Mouse (Mus musculus) cerebellum, adult 9-11 months (tissue): ENCODE measurements around the gene B3gat3.
"Not testable (repeated sequence)": the region's sequence is repeated elsewhere in the genome, so short reads cannot be mapped to it uniquely, and the experiment has no call there.

ENCODE experiments used
- DNase-seq: peaks from one replicate; pipeline ENCODE4 v3.0.0; 2022

Gene B3gat3

DNA sequence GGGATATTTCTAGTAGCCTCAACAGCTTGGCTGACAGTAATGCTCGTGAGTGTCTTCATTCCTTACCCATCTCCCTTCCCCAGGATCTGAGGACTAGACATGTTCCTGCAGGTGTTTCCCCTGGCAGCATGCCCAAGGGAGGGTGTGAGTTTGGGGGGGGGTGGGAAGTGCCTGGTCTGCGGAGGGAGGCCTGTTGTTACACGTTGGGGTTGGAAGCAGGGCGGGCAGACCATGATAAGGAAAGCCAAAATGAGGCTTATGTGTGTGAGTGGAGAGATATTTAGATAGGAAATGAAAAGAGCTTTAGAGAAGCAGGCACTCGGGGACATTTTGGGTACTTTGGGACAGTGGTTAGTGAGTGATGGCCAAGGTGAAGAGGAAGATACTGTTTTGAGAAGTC lies 23.9 kb downstream of the B3gat3 start:
- DNase-seq, result no peak

DNA sequence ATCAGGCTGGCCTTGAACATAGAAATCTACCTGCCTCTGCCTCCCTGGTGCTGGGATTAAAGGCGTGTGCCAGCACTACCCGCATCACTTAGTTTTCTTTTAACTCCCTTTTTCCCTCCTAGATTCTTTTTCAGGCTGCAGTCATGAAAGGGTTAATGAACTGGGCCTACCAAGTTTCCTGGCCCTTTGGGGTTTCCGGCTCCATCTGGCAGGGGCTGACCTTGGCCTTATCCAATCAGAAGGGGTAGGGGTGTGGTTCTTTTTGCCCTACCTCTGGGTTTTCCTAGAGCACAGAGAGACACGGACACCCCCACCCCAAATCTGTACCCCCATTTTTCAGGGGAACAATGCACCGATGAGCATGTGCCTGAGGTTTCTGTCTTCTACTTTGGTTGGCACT lies 24.6 kb downstream of the B3gat3 start:
- no peak for DNase-seq

DNA sequence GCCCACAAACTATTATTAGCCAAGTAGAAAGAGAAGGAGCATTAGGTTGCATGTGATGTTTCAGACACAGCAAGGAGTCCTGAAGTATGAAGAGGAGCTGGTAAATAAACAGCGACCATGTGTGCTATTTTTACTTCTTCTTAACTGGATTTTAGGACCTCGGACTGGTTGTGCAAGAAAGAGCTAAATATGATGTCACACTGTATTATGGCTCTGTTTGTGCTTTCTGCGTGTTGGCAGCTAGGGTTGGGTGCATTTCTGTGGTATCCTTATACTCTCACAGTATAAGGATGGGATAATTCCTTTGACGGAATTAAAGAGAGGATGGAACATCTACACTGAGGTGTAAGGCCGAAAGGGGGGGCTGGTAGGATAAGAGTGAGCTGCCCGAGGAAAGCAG lies 25.1 kb downstream of the B3gat3 start:
- no peak for DNase-seq

DNA sequence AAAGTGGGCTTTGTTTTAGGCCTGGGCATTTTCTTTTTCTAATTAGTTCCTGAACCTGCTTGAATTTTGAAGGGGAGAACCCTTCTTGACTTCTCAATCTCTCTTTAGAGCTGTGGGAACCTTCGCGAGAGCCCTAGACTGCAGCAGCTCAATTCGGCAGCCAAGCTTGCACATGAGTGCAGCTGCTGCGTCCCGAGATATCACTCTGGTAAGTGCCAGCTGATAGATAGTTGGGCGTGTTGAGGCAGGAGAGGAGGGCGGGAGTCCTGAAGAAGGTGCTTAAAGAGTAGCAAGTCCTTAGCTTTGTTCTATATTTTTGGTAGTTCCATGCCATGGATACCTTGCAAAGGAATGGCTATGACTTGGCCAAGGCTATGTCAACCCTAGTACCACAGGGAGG lies 26.8 kb downstream of the B3gat3 start:
- no peak for DNase-seq

DNA sequence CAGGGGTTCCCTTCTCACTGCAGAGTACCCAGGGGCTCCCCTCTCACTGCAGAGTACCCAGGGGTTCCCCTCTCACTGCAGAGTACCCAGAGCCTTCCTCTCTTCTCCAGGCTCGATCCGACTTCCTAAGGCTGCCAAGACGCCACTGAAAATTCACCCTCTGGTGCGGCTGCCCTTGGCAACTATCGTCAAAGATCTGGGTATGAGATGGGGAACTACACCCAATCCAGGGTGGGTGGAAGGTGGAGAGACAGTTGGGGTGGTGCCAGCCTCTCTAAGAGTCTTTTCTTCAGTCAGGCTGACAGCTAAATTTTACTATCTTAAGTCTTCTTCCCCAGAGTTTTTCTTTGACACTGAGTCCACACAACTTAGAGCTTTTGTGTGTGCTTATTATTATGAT lies 30.0 kb downstream of the B3gat3 start:
- peak; percentile 23 for DNase-seq

DNA sequence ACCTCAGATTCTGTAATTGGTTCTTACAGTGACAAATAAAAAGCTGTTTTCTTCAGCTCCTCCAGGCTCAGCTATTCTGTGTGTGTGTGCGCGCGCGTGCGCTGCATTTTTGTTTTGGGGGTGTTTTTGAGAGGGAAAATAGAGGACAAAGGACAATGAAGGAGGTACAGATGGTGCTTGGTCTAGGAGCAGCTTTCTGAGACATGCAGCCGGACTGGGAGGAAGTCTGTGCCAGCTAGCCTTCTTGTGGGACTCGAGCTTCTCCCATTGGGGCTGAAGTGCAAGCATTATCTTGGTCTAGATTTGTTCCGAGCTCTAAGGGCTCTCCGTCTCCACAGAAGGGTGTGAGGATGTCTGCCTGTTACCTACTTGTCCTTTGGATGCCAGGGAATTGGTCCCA lies 32.1 kb downstream of the B3gat3 start:
- no peak for DNase-seq

DNA sequence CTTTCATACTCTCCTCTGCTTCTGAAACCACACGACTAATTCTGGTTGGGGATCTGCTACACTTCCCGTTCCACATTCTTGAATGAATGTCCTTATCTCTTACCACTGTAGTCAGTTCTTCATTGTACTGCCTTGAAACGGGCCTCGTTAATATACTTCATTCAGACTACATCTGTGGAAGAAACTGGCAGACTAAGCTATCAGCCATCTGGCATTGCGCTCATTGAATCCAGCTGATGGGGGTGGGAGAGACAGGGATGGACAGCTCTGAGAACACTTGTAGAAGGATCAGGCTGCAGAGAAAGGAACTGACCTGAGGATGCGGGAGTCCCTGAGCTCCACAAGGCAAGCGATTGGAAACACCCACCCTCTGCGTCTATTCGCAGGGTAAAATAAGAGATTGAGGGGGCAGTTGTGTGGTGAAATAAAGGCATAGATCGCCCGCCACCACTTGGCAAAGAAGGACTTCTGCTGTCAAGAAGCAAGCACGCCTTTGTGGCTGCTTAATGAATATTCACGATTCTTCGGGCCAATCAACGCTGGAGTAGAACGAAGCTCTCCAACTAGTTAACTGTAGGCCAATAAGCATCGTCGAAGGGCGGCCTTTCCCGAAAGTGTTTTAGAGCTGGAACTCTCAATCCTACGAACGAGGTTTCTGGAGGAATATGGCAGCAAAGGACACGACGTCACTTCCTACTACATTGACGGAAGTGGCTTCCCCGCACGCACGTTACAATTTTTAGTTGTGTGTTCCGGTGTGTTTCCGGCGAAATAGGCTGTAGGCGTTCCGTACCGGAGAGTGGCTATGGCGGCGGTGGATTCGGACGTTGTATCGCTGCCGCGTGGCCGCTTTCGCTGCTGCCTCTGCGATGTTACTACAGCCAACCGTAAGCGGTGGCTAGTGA lies 33.2 kb downstream of the B3gat3 start, which contains the start of gene Tut1:
TSS of gene Tut1 (plus strand) at position 713 of the 905 bp plus-strand sequence.
- peak; percentile 92 for DNase-seq

DNA sequence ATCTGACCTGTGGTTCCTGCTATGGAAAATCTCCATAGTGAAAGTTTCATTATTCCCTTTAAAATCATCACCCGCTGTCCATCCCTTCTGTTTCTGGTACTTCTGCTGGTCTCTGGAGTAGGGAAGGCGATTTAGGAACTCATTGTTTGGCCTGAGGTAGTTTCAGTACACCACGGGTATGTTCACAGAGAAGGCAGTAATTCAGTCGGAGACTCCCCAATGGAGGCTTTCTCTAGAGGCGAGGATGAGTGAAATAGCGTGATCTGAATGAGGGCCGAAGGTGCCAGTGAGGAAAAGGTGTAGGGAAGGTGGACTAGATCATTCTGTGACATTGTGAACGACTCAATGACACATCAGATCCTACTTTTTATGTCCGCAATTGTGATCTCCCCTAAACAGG lies 34.0 kb downstream of the B3gat3 start:
- no peak for DNase-seq

DNA sequence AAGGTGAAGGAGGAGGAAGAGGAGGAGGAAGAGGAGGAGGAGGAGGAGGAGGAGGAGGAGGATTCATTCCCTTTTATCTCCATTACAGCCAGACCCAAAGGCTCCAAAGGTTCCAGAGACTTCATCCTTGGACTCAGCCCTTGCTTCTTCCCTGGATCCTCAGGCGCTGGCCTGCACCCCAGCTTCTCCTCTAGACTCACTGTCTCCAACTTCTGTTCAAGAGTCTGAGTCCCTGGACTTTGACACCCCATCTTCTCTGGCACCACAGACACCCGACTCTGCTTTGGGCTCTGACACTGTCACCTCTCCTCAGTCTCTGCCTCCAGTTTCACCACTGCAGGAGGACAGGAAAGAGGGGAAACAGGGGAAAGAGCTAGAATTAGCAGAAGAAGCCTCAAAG lies 42.1 kb downstream of the B3gat3 start:
- DNase-seq, result no peak

DNA sequence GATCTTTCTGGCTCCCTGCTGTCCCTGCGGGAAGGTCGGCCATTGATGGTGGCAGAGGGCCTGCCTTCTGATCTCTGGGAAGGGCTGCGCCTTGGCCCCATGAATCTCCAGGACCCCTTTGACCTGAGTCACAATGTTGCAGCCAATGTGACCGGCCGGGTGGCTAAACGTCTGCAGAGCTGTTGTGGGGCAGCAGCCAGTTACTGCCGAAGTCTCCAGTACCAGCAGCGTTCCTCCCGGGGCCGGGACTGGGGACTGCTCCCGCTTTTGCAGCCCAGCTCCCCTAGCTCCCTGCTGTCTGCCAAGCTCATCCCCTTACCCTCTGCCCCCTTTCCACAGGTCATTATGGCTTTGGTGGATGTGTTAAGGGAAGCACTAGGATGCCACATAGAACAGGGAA lies 44.9 kb downstream of the B3gat3 start:
- peak; percentile 67 for DNase-seq

DNA sequence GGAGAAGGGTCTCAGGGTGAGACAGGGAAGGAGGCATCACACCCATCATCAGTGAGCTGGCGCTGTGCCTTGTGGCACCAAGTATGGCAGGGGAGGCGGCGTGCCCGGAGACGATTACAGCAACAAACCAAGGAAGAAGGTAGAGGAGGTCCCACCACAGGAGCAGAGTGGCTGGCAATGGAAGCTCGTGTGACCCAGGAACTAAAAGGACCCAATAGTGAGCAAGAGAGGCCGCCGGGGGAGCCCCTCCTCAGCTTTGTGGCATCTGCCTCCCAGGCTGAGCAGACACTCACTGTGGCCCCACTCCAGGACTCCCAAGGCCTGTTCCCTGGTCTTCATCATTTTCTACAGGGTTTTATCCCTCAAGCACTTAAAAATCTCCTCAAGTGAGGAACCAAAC lies 45.6 kb downstream of the B3gat3 start:
- peak; percentile 76 for DNase-seq

DNA sequence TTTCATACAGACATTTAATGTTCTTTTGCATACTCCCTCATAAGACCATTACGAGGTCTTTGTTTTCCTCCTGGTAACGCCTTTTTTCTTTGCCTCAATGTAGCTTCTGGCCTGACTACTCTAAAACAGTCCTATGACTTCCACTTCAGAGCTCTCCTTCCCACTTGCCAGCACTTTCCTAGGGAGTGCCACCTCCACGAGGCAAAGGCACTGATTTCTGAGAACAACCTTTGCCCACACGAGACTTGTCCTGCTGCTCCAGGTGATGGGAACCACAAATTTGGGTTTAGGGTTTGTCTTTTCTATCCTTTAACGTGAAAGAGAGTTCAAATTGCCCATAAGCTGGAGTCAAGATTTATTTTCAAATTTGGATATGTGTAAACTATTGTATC lies 46.0 kb downstream of the B3gat3 start:
- no peak for DNase-seq

DNA sequence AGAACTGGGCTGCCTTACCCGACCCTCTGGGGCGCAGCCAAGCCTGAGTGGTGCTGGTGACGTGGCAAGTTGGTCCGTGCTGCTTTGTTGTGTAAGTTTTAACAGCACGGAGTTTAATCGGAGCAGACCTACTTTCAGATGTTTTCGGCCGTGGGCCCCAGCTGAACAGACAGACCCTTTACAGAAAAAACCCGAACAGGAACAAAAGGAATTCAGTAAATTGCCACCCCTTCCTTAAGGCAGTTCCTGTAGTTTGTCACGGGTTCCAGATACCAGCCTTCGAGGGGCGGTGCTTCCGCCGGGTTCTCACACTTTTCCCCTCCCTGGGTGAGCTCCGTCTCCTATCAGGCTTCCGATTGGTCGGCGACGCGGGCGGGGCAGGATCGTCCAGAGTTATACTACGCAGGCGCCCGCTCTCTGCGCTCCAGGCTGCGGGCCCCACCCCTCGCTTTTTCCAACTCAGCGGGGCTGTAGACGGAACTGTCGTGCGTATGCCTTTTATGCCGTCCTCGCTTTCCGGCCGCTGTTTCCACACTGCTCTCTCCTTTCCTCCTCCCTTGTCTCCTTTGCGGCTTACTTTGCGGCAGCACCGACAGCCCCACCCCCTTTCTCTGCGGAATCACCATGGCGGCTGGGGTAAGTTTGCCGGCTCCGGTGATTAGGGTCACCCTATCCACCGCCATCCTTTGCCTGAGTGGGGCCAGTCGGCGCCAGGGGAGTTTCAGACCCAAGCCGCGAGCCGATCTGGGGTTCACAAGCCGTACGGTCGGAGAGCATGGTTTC lies 46.6 kb downstream of the B3gat3 start, which contains the start of gene Eef1g:
TSS of gene Eef1g (plus strand) at position 452 of the 783 bp plus-strand sequence.
- peak; percentile 100 for DNase-seq

DNA sequence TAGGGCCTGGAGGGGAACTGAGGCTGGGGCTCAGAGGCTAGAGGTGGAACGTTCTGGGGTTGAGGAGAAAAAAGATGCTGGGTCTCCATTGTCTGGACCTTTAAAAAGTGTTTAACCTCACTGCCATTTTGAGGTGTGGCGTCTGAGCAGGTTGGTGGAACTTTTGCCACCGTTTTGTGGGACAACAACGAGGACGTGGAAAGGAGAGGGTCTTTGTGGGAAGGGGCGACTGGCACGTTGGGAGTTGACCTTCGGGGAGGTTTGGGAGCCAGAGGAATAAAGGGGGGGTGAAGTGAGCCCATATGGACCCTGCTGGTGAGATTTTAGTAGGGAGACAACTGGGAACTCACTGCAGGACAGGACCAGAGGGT lies 47.2 kb downstream of the B3gat3 start:
- DNase-seq, result no peak

DNA sequence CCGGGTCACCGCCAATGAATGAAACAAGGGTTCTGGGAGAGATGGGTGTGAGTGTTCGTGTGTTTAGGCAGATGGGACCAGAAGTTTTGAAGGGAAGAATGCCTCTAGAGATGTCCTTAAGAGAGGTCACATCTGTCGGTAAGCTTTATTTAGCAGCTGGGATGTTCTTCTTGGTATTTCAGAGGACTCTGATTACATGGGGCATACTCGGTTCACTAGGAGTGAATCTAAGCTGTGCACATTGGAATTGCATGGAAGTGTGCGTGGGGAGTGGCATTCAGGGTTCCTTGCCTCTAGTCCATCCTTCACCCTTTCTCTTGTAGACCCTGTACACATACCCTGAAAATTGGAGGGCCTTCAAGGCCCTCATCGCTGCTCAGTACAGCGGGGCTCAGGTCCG lies 47.7 kb downstream of the B3gat3 start:
- DNase-seq, result peak; percentile 39

DNA sequence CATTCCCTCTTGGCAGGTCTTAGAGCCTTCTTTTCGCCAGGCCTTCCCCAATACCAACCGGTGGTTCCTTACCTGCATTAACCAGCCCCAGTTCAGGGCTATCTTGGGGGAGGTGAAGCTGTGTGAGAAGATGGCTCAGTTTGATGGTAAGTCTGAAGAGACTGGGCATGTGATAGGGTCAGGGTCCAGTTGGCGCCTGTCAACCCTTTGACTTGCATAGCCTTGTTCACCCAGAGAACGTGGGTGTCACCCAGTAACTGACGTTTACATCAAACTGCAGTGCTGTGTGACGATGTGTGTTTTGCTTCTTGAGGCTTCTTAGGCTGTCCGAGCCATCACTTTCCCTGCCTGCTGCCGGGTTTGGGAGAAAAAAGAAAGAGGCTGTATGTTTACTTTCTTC lies 52.3 kb downstream of the B3gat3 start:
- DNase-seq, result not testable (repeated sequence)

DNA sequence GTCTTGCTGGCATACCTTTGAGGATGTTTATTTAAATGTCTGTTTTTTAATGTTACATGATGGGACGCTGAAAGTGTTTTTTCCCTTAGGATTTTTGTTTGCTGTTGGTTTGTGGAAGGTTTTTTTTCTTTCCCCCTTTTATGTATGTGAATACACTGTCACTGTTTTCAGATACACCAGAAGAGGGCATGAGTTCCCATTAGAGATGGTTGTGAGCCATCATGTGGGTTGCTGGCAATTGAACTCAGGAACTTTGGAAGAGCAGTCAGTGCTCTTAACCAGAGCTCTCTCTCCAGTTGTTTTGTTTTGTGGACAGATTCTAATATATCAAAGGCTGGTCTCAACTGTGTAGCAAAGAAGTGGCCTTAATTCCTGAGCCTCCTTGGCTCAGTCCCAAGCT lies 54.5 kb downstream of the B3gat3 start:
- no peak for DNase-seq

DNA sequence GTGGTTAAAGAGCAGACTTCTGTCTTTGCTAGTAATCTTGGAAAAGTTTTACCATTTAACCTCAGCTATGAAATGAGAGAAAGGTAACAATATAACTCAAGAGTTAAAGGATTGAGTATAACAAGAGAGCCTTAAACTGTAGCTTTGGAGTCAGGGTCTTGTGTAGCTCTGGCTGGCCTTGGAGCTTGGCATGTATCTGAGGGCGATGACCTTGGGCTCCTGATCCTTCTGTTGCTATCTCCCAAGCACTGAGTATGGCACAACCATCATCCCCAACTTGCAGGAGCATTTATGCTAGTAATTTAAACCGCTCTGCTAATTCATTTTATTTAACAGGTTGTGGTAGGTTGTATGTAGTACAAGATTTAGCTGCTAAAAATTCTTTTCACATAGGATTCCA lies 55.3 kb downstream of the B3gat3 start:
- DNase-seq, result no peak

DNA sequence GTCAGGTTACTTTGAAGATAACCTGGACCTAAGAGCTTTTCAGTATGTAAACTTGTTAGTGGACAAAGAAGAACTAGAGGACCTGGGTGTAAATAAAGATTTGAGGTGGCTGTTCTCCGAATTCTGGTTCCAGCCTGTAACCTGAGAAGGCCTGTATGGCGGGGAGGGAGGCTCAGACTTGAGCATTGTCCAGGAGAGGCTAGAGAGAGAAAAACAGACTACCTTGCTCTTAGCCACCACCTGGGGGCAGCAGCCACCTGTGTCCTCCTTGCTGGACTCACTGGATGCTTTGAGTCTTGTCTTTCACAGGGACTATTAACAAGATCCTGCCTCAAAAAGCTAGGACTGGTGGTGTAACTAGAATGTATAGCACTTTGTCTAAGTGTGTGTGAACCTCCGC lies 56.4 kb downstream of the B3gat3 start:
- peak; percentile 45 for DNase-seq
